Mouse (Mus musculus) myocyte (in vitro differentiated cells): ENCODE results near the gene Crocc. TPM values are rescaled to one million over a fixed set of nuclear protein-coding genes. Genes with fewer than 3 reads are reported as not detected.

Source experiments
- H3K27me3 ChIP-seq: one replicate; pipeline ENCODE4 v1.6.1; 2011; ENCODE audit not compliant: control insufficient read depth, insufficient read depth, insufficient read length
- H3K36me3 ChIP-seq: one replicate; pipeline ENCODE4 v1.6.1; 2011; ENCODE audit not compliant: control insufficient read depth, insufficient read depth
- H3K4me2 ChIP-seq: one replicate; pipeline ENCODE4 v1.6.1; 2011; ENCODE audit warnings: low read depth, control low read depth
- H3K4me3 ChIP-seq: one replicate; pipeline ENCODE4 v1.5.1; 2011; ENCODE audit warnings: mild to moderate bottlenecking, control low read depth, moderate library complexity
- H3K79me2 ChIP-seq: one replicate; pipeline ENCODE4 v1.6.1; 2011; ENCODE audit not compliant: control insufficient read depth, insufficient read depth
- H3ac ChIP-seq: one replicate; pipeline ENCODE4 v1.6.1; 2011; ENCODE audit not compliant: control insufficient read depth, insufficient read length
- CEBPB ChIP-seq: IDR thresholded peaks from 2 replicates; pipeline ENCODE4 v1.6.1; 2011; ENCODE audit warnings: mild to moderate bottlenecking, moderate library complexity; ENCODE audit not compliant: poor library complexity, insufficient read depth, severe bottlenecking
- E2F4 ChIP-seq: IDR thresholded peaks from one replicate; pipeline ENCODE4 v1.6.1; 2011; ENCODE audit warnings: mild to moderate bottlenecking, control low read depth, moderate library complexity; ENCODE audit not compliant: insufficient read depth
- MAX ChIP-seq: IDR thresholded peaks from one replicate; pipeline ENCODE4 v1.6.1; 2011; ENCODE audit warnings: low read depth, mild to moderate bottlenecking, control low read depth
- MYOD1 ChIP-seq, 3 experiments: IDR thresholded peaks; one replicate each; pipeline ENCODE4 v1.6.1; 2011; ENCODE audit warnings: control low read depth in 2 of 3, low read depth in 2 of 3, mild to moderate bottlenecking in 2 of 3, moderate library complexity in 1 of 3; ENCODE audit not compliant: insufficient read length in 2 of 3, control insufficient read depth in 1 of 3
- MYOG ChIP-seq, 3 experiments: IDR thresholded peaks; one replicate each; pipeline ENCODE4 v1.6.1; 2011; ENCODE audit warnings: control low read depth in 2 of 3, low read depth in 2 of 3, mild to moderate bottlenecking in 2 of 3; ENCODE audit not compliant: insufficient read length in 2 of 3, control insufficient read depth in 1 of 3, insufficient read depth in 1 of 3
- POLR2A ChIP-seq: IDR thresholded peaks from one replicate; pipeline ENCODE4 v1.6.1; 2011; ENCODE audit warnings: low read depth, mild to moderate bottlenecking, control low read depth, moderate library complexity; ENCODE audit not compliant: insufficient read length
- POLR2AphosphoS2 ChIP-seq: IDR thresholded peaks from one replicate; pipeline ENCODE4 v1.6.1; 2011; ENCODE audit warnings: low read depth, control low read depth; ENCODE audit not compliant: insufficient read length
- REST ChIP-seq: IDR thresholded peaks from one replicate; pipeline ENCODE4 v1.6.1; 2011; ENCODE audit warnings: mild to moderate bottlenecking, control low read depth, moderate library complexity; ENCODE audit not compliant: insufficient read depth, insufficient read length
- SRF ChIP-seq: IDR thresholded peaks from one replicate; pipeline ENCODE4 v1.6.1; 2011; ENCODE audit warnings: low read depth; ENCODE audit not compliant: control insufficient read depth, insufficient read length
- TCF12 ChIP-seq: IDR thresholded peaks from one replicate; pipeline ENCODE4 v1.6.1; 2011; ENCODE audit warnings: mild to moderate bottlenecking, control low read depth; ENCODE audit not compliant: poor library complexity, insufficient read depth, severe bottlenecking
- TCF3 ChIP-seq: IDR thresholded peaks from one replicate; pipeline ENCODE4 v1.6.1; 2011; ENCODE audit warnings: low read depth, control low read depth; ENCODE audit not compliant: insufficient read length
- USF1 ChIP-seq: IDR thresholded peaks from one replicate; pipeline ENCODE4 v1.6.1; 2011; ENCODE audit warnings: low read depth, mild to moderate bottlenecking, control low read depth, moderate library complexity
- polyA plus RNA-seq: library from polyadenylated mRNA; unstranded; fragments of >200 nt; fragmentation: generic; extraction: Trizol; gene quantifications from one replicate; pipeline ENCODE4 v1.2.1, GENCODE M21; 2012; ENCODE audit warnings: missing spikeins

The Crocc gene
- polyA plus RNA-seq, 1 experiment = 3.9 TPM

GRCm38 (mm10) chr4:141101291-141101690, 40.9 kb upstream of the Crocc start:
- no peaks in the 10 kb centered on the region for H3K27me3 ChIP-seq
- no peak overlapping the region for H3K4me3 ChIP-seq
- H3K79me2 ChIP-seq = no peaks in the 10 kb centered on the region
- H3K4me2 ChIP-seq = no peak overlapping the region
- no peaks in the 10 kb centered on the region for H3K36me3 ChIP-seq
- TF ChIP-seq POLR2AphosphoS2 = no peak
- no peak for TF ChIP-seq REST
- no peak for TF ChIP-seq TCF12
- TF ChIP-seq TCF3 = no peak
- no peak for TF ChIP-seq SRF
- TF ChIP-seq CEBPB = no peak
- no peak for TF ChIP-seq USF1
- TF ChIP-seq MYOG (IDR thresholded peaks at IDR 0.05; ENCODE audit: control insufficient read depth in 1 of 3, insufficient read depth in 1 of 3, insufficient read length in 2 of 3, low read depth in 2 of 3) = no peak
- TF ChIP-seq MYOD1 (IDR thresholded peaks at IDR 0.05; ENCODE audit: control insufficient read depth in 1 of 3, insufficient read length in 2 of 3, low read depth in 2 of 3) = no peak
- no peak for TF ChIP-seq MAX
- no peak for TF ChIP-seq POLR2A
- TF ChIP-seq E2F4 = no peak
- no peak overlapping the region for H3ac ChIP-seq

- TF ChIP-seq MYOG (IDR thresholded peaks at IDR 0.05; ENCODE audit: control insufficient read depth in 1 of 3, insufficient read depth in 1 of 3, insufficient read length in 2 of 3, low read depth in 2 of 3) = no peak
- TF ChIP-seq E2F4 = no peak
- TF ChIP-seq REST = no peak
- no peak for TF ChIP-seq POLR2A
- TF ChIP-seq TCF12 = no peak
- TF ChIP-seq POLR2AphosphoS2 = no peak
- no peak for TF ChIP-seq MAX
- TF ChIP-seq MYOD1 (IDR thresholded peaks at IDR 0.05; ENCODE audit: control insufficient read depth in 1 of 3, insufficient read length in 2 of 3, low read depth in 2 of 3) = no peak
- no peak for TF ChIP-seq SRF
- TF ChIP-seq CEBPB = no peak
- TF ChIP-seq USF1 = no peak
- TF ChIP-seq TCF3 = no peak
- no peaks in the 10 kb centered on the region for H3K79me2 ChIP-seq
- no peak overlapping the region for H3ac ChIP-seq
Measured at GRCm38 (mm10) chr4:141099956-141100355, 39.6 kb upstream of the Crocc start.

DNA sequence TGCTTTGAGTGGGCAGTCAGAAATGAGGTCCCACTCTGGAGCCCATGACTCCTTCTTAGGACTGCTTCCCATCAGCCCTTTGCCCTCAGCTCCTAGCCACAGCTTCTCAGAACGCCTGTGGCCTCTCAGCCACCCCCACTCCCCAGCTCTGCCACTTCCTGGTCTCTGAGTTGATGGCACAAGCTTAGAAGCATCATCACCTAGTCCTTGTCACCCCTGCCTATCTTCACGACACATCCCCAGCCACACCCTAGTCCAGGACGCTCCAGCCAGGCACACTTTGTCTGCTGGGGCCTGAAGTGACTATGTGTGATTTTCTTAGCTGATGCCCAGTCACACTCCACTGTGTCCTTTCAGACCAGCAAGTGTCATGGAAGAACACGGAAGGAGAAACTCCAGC, 38.6 kb upstream of the Crocc start:
- H3K4me2 ChIP-seq = no peak overlapping the region

More at GRCm38 (mm10) chr4:141099956-141100355, 39.6 kb upstream of the Crocc start:
- no peaks in the 10 kb centered on the region for H3K27me3 ChIP-seq
- no peak overlapping the region for H3K4me2 ChIP-seq
- H3K4me3 ChIP-seq = no peak overlapping the region
- H3K36me3 ChIP-seq = no peaks in the 10 kb centered on the region

GRCm38 (mm10) chr4:141096710-141097109, 36.4 kb upstream of the Crocc start:
- no peak for TF ChIP-seq USF1
- TF ChIP-seq POLR2A = no peak
- no peak for TF ChIP-seq MAX
- TF ChIP-seq E2F4 = no peak
- TF ChIP-seq MYOD1 (IDR thresholded peaks at IDR 0.05; ENCODE audit: control insufficient read depth in 1 of 3, insufficient read length in 2 of 3, low read depth in 2 of 3) = no peak
- no peak for TF ChIP-seq POLR2AphosphoS2
- TF ChIP-seq MYOG (IDR thresholded peaks at IDR 0.05; ENCODE audit: control insufficient read depth in 1 of 3, insufficient read depth in 1 of 3, insufficient read length in 2 of 3, low read depth in 2 of 3) = no peak
- TF ChIP-seq SRF = no peak
- no peak for TF ChIP-seq TCF3
- no peak for TF ChIP-seq REST
- TF ChIP-seq CEBPB = no peak
- TF ChIP-seq TCF12 = no peak
- H3K36me3 ChIP-seq = no peaks in the 10 kb centered on the region
- no peaks in the 10 kb centered on the region for H3K79me2 ChIP-seq
- no peak overlapping the region for H3K4me3 ChIP-seq
- H3ac ChIP-seq = no peak overlapping the region
- no peak overlapping the region for H3K4me2 ChIP-seq
- peaks cover 7% of the 10 kb centered on the region for H3K27me3 ChIP-seq

More for the DNA sequence above, 38.6 kb upstream of the Crocc start:
- TF ChIP-seq CEBPB (no peak), MYOG (IDR thresholded peaks at IDR 0.05; ENCODE audit: control insufficient read depth in 1 of 3, insufficient read depth in 1 of 3, insufficient read length in 2 of 3, low read depth in 2 of 3) (no peak), TCF12 (no peak), SRF (no peak), POLR2A (no peak), TCF3 (no peak), USF1 (no peak), MYOD1 (IDR thresholded peaks at IDR 0.05; ENCODE audit: control insufficient read depth in 1 of 3, insufficient read length in 2 of 3, low read depth in 2 of 3) (no peak), POLR2AphosphoS2 (no peak), MAX (no peak), REST (no peak), E2F4 (no peak)
- Histone ChIP-seq H3K27me3 (no peaks in the 10 kb centered on the region), H3K4me3 (no peak overlapping the region), H3K79me2 (no peaks in the 10 kb centered on the region), H3K36me3 (no peaks in the 10 kb centered on the region), H3ac (no peak overlapping the region)
